Mouse (Mus musculus) WW6 (cell line): ENCODE results near the gene Dbt.
"Not testable (repeated sequence)": the region's sequence is repeated elsewhere in the genome, so short reads cannot be mapped to it uniquely, and the experiment has no call there.

Experiments
- DNase-seq: peaks from one replicate; pipeline ENCODE4 v3.0.0-alpha.2; 2013; ENCODE audit warnings: low read depth, low spot score

Dbt gene

DNA sequence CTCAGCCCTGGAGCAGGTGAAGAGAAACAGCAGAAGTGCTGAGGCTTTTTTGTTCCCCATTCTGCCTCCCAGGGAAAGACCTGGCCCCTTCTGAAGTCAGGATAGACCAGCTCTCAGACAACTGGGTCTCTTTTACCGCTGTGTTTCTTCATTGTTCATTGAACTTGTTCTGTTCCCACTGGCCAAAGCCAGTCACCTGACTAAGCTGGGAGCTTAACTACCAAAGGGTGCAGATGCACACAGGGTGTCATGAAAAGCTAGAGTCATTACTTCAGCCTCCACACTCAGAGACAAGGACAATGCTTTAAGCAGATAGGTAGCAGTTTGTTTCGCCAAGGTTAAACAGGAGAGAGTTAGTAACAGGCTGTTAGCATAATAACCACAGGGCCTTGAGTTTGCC lies 29.2 kb downstream of the Dbt start:
- no peak for DNase-seq

DNA sequence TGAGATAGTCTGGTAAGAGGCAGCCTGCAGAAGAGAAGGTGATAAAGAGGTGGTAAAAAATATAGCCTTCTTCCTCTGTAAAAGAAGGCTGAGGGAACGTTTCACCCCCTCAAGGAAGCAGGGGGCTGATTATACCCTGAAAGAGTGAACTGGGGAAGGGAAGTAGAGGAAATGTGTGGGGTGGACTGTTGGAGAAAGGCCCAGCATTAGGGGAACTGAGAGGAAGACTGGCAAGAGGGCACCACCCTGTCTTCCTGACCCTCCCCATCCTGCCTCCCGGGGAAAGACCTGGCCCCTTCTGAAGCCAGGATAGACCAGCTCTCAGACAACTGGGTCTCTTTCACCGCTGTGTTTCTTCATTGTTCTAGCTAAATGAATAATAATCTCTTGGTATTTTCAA lies 29.7 kb downstream of the Dbt start:
- no peak for DNase-seq

DNA sequence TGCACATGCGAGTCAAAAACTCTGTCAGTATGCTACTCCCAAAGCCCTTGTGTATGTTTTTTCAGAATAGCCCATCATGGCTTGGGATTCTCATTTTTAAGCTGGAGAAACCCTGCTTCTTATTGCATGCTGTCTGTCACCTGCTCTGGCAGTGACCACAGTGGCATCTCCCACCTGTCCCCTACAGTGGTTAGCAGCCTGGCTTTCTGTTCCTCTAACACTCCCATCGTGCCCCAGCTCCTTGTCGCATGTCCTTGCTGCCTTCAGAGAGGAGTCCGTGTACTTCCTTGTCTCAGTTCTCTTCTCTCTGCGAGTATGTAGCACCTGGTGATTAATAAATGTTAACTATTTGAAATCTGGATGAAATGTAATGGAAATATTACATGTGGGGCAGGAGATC lies 34.6 kb downstream of the Dbt start:
- DNase-seq, result no peak

DNA sequence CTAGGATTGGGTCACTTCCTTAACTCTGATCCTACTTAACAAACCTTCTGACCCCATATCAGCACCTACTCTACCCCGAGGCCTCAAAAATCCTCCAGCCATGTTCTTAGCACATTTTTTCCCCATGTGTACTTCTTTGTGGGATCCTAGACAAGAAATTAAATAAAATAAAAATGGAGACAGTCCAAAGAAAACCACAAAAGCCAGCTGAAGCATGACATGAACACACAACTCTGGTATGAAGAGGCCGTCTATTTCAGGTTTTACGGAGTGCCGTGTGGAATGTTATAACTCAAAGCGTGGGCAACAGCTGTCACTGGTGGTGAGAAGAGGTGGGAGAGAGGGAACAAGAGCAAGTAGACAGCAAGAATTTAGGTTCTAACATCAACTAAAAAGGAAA lies 38.5 kb downstream of the Dbt start:
- DNase-seq, result no peak

DNA sequence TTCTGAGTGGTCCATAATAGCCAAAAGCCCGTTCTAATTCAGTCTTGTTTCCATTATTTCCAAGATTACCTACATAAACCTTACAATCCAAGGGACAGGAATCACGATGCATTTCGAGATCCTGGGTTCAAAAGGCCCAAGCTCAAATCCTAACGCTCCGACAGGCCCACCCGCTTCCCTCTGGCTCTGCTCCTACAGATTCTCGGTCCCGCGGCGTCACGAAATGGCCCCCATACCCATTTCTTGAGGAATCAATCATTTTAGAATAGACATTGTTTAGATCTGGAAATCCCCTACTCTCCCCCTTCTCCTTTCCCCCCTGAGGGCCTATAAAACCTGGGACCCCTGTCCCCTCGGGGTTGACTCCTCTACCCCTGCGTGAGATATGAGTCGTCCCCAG lies 48.4 kb downstream of the Dbt start:
- not testable (repeated sequence) for DNase-seq

DNA sequence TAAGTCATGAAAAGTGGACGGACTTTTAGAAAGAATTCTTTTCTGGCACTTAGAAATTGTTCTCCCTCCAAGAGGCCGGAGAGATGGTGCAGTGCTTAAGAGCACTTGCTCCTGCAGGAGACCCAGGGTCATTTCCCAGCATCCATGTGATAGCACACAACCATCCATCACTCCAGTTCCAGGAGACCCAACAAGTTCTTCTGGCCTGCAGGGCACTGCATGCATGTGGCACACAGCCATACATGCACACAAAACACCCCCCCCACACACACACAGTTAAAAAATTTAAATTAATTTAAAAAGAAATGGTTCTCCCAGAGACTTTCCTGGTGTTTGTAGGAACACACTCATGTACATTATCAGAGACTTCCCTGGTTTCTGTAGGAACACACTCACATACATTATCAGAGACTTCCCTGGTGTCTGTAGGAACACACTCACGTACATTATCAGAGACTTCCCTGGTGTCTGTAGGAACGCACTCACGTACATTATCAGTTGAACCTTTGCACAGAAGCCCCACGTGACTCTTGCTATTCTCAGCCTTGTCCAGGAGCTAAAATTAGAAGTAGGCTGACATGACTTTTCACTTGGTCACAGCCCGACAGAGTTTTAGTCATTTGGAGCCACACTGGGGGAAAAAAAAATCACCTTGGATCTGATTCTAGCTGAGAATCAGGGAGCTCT lies 49.7 kb downstream of the Dbt start, which contains the start of gene Lrrc39:
Gene Lrrc39 (plus strand): TSS at position 566 of the 687 bp plus-strand sequence.
- no peak for DNase-seq

DNA sequence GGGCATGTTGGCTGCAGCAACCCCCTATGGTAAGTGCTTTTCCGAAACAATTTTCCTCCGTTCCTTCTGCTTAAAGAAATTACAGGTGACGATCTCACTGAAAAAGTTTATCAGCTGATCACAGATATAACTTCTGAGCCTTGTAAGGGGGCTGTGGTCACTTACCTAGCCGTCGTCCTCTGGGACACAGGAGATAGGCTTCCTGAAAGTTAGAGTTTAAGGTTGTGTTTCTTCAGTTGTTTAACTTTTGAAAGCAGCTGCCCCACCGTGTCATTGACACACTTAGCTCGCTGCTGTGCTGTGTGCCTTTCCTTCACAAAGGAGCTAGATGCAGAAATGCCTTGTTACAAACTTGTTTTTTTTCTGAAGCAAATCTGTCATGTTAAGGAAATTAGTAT lies 50.2 kb downstream of the Dbt start:
- no peak for DNase-seq

DNA sequence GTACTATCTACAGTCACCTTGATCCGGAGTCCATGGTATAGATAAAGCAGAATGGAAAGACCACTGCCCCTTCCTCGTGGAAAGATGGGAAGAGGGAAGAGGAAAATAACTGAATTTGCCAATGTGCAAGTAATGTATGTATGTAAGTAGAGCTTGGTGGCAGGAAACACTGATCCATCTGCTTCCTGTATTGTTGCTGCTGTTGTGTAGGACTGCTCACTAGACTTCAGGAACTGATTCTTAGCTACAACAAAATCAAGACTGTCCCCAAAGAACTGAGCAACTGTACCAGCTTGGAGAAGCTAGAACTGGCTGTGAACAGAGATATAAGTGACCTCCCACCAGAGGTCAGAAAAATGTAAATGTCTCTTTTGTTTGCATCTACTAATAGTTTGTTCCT lies 57.8 kb downstream of the Dbt start:
- DNase-seq, result no peak

DNA sequence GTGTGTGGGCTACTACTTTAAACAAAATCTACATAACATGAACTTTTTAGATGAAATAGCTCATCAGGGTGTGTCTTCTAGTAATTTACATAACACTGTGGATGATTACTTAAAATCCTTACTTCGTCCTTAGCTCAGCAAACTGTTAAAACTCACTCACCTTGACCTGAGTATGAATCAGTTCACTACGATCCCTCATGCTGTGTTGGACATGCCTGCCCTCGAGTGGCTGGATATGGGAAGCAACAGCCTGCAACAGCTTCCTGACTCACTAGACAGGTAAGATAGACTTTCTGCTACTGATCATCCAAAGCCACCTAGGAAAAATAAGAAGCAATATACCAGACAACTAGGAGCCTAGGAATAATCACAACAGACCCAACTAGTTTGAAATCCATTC lies 64.4 kb downstream of the Dbt start:
- DNase-seq, result no peak

DNA sequence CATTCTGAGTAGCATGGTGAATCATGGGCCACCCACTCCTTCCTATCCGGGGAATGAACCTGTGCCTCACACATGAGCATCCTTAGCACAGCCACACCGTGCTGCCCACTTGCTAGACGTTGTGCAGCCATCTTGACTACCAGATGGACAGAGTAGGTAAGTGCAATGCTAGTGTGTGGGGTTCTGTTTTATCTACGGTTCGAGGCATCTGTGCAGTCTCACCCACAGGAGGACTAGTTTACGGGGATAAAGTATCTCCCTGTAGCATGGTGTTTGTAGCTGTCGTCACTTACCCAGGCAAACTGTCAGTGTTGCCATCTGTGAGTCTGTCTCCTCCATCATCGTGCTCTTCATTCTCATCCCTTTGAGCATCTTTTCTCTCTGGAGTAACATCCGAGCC lies 69.3 kb downstream of the Dbt start:
- DNase-seq, result no peak

DNA sequence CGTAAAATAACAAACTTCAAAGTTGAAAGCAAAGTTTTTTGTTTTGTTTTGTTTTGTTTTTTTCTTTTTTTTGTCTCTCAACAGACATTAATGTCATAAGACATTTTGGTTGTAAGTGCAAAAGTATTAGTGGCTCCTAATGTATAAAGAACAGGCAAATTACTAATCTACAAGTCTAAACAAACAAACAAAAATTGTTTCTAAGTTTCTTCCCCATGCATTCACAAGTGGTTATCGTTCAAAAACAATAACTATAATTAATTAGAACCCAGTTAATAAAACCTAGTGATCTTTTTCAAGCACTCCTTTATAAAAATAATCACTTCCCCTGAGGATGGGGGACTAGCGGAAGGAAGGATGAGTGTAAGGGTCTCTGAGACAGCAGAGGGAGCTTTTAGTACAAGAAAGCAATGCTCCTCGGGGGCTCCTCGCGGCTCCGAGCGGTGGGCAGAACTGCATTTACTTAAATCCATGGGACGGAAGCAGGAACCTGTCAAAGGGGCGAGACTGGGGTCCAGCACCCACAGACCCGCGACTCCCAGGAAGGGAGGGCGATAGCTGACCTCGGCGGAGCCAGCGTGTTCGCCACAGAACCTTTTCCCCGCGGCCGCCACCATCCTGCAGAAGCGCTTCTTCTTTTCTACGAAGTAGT lies 81.3 kb downstream of the Dbt start:
- no peak for DNase-seq

DNA sequence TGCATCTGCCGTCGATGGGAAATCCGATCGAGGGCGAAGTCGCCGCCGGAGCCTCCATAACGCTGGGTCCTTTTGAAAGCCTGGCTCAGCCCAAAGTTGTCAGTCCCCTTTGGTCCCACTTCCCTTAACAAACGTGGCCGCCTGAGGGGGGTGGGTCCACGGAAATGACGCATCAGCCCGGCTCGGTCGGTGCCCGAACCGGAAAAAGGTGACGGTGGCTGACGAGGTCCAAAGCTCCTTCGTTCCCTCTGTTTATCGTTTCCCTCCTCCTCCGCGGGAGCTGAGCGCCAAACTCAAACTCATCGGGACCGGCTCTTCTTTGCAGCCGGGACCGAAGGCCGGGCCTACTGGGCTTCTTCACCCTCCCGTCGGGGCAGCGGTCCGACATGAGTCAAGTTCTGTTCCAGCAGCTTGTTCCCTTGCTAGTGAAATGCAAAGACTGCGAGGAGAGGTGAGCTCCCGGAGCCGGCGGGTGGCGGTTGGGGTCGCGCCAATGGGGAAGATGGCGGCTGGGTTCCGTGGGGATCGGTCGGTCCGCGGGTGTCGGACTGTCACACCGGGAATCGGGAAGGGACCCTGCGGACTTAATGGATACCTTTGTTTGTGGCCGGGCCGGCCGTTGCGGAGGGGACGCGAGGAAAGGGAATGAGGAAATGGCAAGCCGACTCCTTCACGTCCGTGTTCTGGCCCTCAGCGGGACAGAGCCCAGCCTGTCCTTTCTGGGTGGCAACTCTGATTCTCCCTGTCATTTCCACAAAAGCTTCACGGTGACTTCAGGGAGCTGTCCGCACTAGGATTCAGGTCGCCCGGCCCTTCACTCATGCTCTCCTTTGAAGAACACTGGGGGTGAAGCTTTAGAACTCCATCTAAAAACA lies 82.1 kb downstream of the Dbt start, which contains the start of gene Sass6:
Gene Sass6 (plus strand): TSS at position 255 of the 875 bp plus-strand sequence.
- peak; percentile 94 for DNase-seq

DNA sequence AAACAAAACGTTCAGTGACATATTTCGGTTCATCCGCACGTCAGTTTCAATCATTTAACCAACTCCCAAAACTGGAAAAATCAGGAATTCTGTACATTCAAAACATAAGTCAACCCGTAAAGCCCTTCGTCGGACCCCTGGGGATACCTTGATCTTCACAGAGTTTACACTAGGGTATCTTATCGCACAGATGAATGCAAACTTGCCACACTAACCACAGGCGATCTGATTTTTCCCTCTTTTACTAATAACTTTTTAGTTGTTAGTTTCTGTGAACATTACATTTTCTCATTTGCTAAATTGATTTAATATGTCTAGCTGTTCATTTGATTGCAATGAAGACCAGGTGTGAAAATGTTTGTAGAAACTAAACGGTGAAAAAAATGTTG lies 82.7 kb downstream of the Dbt start:
- DNase-seq, result no peak
